Mouse (Mus musculus) C2C12 (cell line): ENCODE measurements around the gene Zfp827. TPM values are rescaled to one million over a fixed set of nuclear protein-coding genes. Genes with fewer than 3 reads are reported as not detected.

Source experiments
- H3K27me3 ChIP-seq: one replicate; pipeline ENCODE4 v1.6.1; 2011; ENCODE audit not compliant: control insufficient read depth, insufficient read depth, insufficient read length
- H3K36me3 ChIP-seq: one replicate; pipeline ENCODE4 v1.6.1; 2011; ENCODE audit not compliant: control insufficient read depth, insufficient read depth
- H3K4me3 ChIP-seq: one replicate; pipeline ENCODE4 v1.5.1; 2011; ENCODE audit warnings: mild to moderate bottlenecking, control low read depth; ENCODE audit not compliant: poor library complexity, insufficient read depth, severe bottlenecking
- H3K79me2 ChIP-seq: one replicate; pipeline ENCODE4 v1.6.1; 2011; ENCODE audit not compliant: control insufficient read depth, insufficient read depth
- H3K79me3 ChIP-seq: one replicate; pipeline ENCODE4 v1.6.1; 2011; ENCODE audit warnings: low read depth, control low read depth
- H3ac ChIP-seq: one replicate; pipeline ENCODE3; 2011; ENCODE audit warnings: low read depth; ENCODE audit not compliant: control insufficient read depth, insufficient read length
- CEBPB ChIP-seq: IDR thresholded peaks from one replicate; pipeline ENCODE4 v1.6.1; 2011; ENCODE audit warnings: low read depth, mild to moderate bottlenecking, control low read depth, moderate library complexity
- CTCF ChIP-seq: IDR thresholded peaks from one replicate; pipeline ENCODE4 v1.5.1; 2011; ENCODE audit not compliant: control insufficient read depth, insufficient read depth, insufficient read length
- FOSL1 ChIP-seq: IDR thresholded peaks from one replicate; pipeline ENCODE4 v1.8.0; 2011; ENCODE audit warnings: mild to moderate bottlenecking, low read length; ENCODE audit not compliant: poor library complexity, insufficient read depth, severe bottlenecking
- MAX ChIP-seq: IDR thresholded peaks from one replicate; pipeline ENCODE4 v1.6.1; 2011; ENCODE audit warnings: mild to moderate bottlenecking, control low read depth
- MYOD1 ChIP-seq: IDR thresholded peaks from one replicate; pipeline ENCODE4 v1.6.1; 2011; ENCODE audit warnings: low read depth; ENCODE audit not compliant: control insufficient read depth, insufficient read length
- MYOG ChIP-seq: IDR thresholded peaks from one replicate; pipeline ENCODE4 v1.6.1; 2011; ENCODE audit not compliant: control insufficient read depth, insufficient read length; ENCODE audit errors: extremely low read depth
- USF1 ChIP-seq: IDR thresholded peaks from one replicate; pipeline ENCODE4 v1.6.1; 2011; ENCODE audit warnings: low read depth, mild to moderate bottlenecking, control low read depth, moderate library complexity
- polyA plus RNA-seq: library from polyadenylated mRNA; unstranded; fragments of >200 nt; fragmentation: generic; extraction: Trizol; gene quantifications from one replicate; pipeline ENCODE4 v1.2.1, GENCODE M21; 2012; ENCODE audit warnings: missing spikeins

Zfp827 gene
- polyA plus RNA-seq, 1 experiment, result 7.6 TPM

- no peaks in the 10 kb centered on the region for H3K79me2 ChIP-seq
- H3K36me3 ChIP-seq, result peaks cover 42% of the 10 kb centered on the region
- no peak for TF ChIP-seq MAX
- no peak for TF ChIP-seq CEBPB
- TF ChIP-seq MYOD1, result no peak
- no peak for TF ChIP-seq FOSL1
- TF ChIP-seq MYOG, result no peak
- no peak for TF ChIP-seq CTCF
- no peak for TF ChIP-seq USF1
- no peak overlapping the region for H3K4me3 ChIP-seq
- H3K27me3 ChIP-seq, result no peaks in the 10 kb centered on the region
- H3K79me3 ChIP-seq, result no peaks in the 10 kb centered on the region
- no peak overlapping the region for H3ac ChIP-seq
Measured at GRCm38 (mm10) chr8:79179678-79180077, 151.4 kb downstream of the Zfp827 start.

- Histone ChIP-seq H3K27me3 (no peaks in the 10 kb centered on the region), H3K79me3 (no peaks in the 10 kb centered on the region), H3K36me3 (peaks cover 29% of the 10 kb centered on the region), H3K4me3 (no peak overlapping the region), H3ac (no peak overlapping the region), H3K79me2 (no peaks in the 10 kb centered on the region)
- no peak for TF ChIP-seq USF1
- no peak for TF ChIP-seq MAX
- TF ChIP-seq FOSL1, result no peak
- TF ChIP-seq CEBPB, result no peak
- TF ChIP-seq MYOD1, result no peak
- no peak for TF ChIP-seq CTCF
Measured at GRCm38 (mm10) chr8:79185488-79185887, 157.3 kb downstream of the Zfp827 start.

GRCm38 (mm10) chr8:79190071-79190470 lies 161.8 kb downstream of the Zfp827 start:
- Histone ChIP-seq H3K79me3 (no peaks in the 10 kb centered on the region), H3K4me3 (no peak overlapping the region), H3K36me3 (peaks cover 20% of the 10 kb centered on the region), H3K27me3 (no peaks in the 10 kb centered on the region), H3K79me2 (no peaks in the 10 kb centered on the region), H3ac (no peak overlapping the region)
- TF ChIP-seq CTCF (no peak), USF1 (no peak), MYOD1 (no peak), CEBPB (no peak), FOSL1 (no peak), MAX (no peak), MYOG (no peak)

- Histone ChIP-seq H3K4me3 (no peak overlapping the region), H3K27me3 (no peaks in the 10 kb centered on the region), H3K79me3 (no peaks in the 10 kb centered on the region), H3ac (no peak overlapping the region), H3K36me3 (peaks cover 3% of the 10 kb centered on the region), H3K79me2 (no peaks in the 10 kb centered on the region)
- no peak for TF ChIP-seq MYOG
- TF ChIP-seq MAX, result no peak
- no peak for TF ChIP-seq FOSL1
- TF ChIP-seq USF1, result no peak
- TF ChIP-seq MYOD1, result no peak
- TF ChIP-seq CEBPB, result no peak
- TF ChIP-seq CTCF, result no peak
Measured at GRCm38 (mm10) chr8:79196481-79196880, 168.2 kb downstream of the Zfp827 start.

GRCm38 (mm10) chr8:79198675-79199074 lies 170.4 kb downstream of the Zfp827 start:
- TF ChIP-seq MAX (no peak), MYOG (no peak), CEBPB (no peak), USF1 (no peak), MYOD1 (no peak), FOSL1 (no peak), CTCF (no peak)
- H3K79me3 ChIP-seq, result no peaks in the 10 kb centered on the region
- H3K4me3 ChIP-seq, result no peak overlapping the region
- H3K36me3 ChIP-seq, result peaks cover 3% of the 10 kb centered on the region
- no peak overlapping the region for H3ac ChIP-seq
- H3K27me3 ChIP-seq, result no peaks in the 10 kb centered on the region
- no peaks in the 10 kb centered on the region for H3K79me2 ChIP-seq
